Mouse (Mus musculus): ENCODE results near the gene Fabp1. TPM values are rescaled to one million over a fixed set of nuclear protein-coding genes. Genes with fewer than 3 reads are reported as not detected.

Fabp1 gene
- polyA plus RNA-seq, 1 experiment from 2014 or later: not detected

GRCm38 (mm10) chr6:71224184-71224943, 24.7 kb downstream of the Fabp1 start:
- H3K9ac ChIP-seq (replicated peaks; ENCODE audit: low read length): no peak overlapping the region

GRCm38 (mm10) chr6:71226544-71226943, 26.9 kb downstream of the Fabp1 start:
- ATAC-seq (replicated peaks; ENCODE audit: insufficient number of reproducible peaks, low FRiP score, low TSS enrichment, low read depth): no peak
- 34% methylated on average over 6 of the region's 6 CpGs for WGBS
- no peak overlapping the region for H3K27ac ChIP-seq (replicated peaks; ENCODE audit: low read depth, low read length)

More at GRCm38 (mm10) chr6:71224184-71224943, 24.7 kb downstream of the Fabp1 start:
- H3K9me3 ChIP-seq (replicated peaks; ENCODE audit: control insufficient read depth, low read length): no peaks in the 10 kb centered on the region
- DNase-seq (ENCODE audit: low spot score): no peak
- no peak for ATAC-seq (replicated peaks; ENCODE audit: insufficient number of reproducible peaks, low FRiP score, low TSS enrichment, low read depth)
- no peak overlapping the region for H3K4me2 ChIP-seq (ENCODE audit: low read depth, low read length)
- peaks cover 3% of the 10 kb centered on the region; the same call in 1 of the 2 replicates for H3K4me1 ChIP-seq (ENCODE audit: control insufficient read depth, insufficient read depth, low read length)
- WGBS: 65% methylated on average over 3 of the region's 3 CpGs
- no peak overlapping the region for H3K27ac ChIP-seq (replicated peaks; ENCODE audit: low read depth, low read length)
- H3K4me3 ChIP-seq (ENCODE audit: low read depth, low read length): no peak overlapping the region
- no peaks in the 10 kb centered on the region for H3K36me3 ChIP-seq (replicated peaks; ENCODE audit: control insufficient read depth, insufficient read depth, low read depth, low read length)
- no peaks in the 10 kb centered on the region for H3K27me3 ChIP-seq (ENCODE audit: control insufficient read depth, insufficient read depth, low read length)

GRCm38 (mm10) chr6:71227157-71227770, 27.6 kb downstream of the Fabp1 start:
- H3K4me1 ChIP-seq (ENCODE audit: control insufficient read depth, insufficient read depth, low read length): peaks cover 3% of the 10 kb centered on the region; the same call in 1 of the 2 replicates
- H3K36me3 ChIP-seq (replicated peaks; ENCODE audit: control insufficient read depth, insufficient read depth, low read depth, low read length): no peaks in the 10 kb centered on the region
- no peaks in the 10 kb centered on the region for H3K9me3 ChIP-seq (replicated peaks; ENCODE audit: control insufficient read depth, low read length)
- H3K27ac ChIP-seq (replicated peaks; ENCODE audit: low read depth, low read length): no peak overlapping the region
- ATAC-seq (replicated peaks; ENCODE audit: insufficient number of reproducible peaks, low FRiP score, low TSS enrichment, low read depth): no peak
- H3K4me2 ChIP-seq (ENCODE audit: low read depth, low read length): no peak overlapping the region
- 12% methylated on average over 7 of the region's 7 CpGs for WGBS
- no peak overlapping the region for H3K9ac ChIP-seq (replicated peaks; ENCODE audit: low read length)
- peak; percentile 35 for DNase-seq (ENCODE audit: low spot score)
- H3K27me3 ChIP-seq (ENCODE audit: control insufficient read depth, insufficient read depth, low read length): no peaks in the 10 kb centered on the region
- H3K4me3 ChIP-seq (ENCODE audit: low read depth, low read length): no peak overlapping the region

More at GRCm38 (mm10) chr6:71226544-71226943, 26.9 kb downstream of the Fabp1 start:
- Histone ChIP-seq H3K4me2 (ENCODE audit: low read depth, low read length) (no peak overlapping the region), H3K4me1 (ENCODE audit: control insufficient read depth, insufficient read depth, low read length) (peaks cover 3% of the 10 kb centered on the region; the same call in 1 of the 2 replicates), H3K36me3 (replicated peaks; ENCODE audit: control insufficient read depth, insufficient read depth, low read depth, low read length) (no peaks in the 10 kb centered on the region), H3K27me3 (ENCODE audit: control insufficient read depth, insufficient read depth, low read length) (no peaks in the 10 kb centered on the region), H3K4me3 (ENCODE audit: low read depth, low read length) (no peak overlapping the region), H3K9me3 (replicated peaks; ENCODE audit: control insufficient read depth, low read length) (no peaks in the 10 kb centered on the region), H3K9ac (replicated peaks; ENCODE audit: low read length) (no peak overlapping the region)
- no peak for DNase-seq (ENCODE audit: low spot score)

- Histone ChIP-seq H3K4me2 (ENCODE audit: low read depth, low read length) (no peak overlapping the region), H3K27ac (replicated peaks; ENCODE audit: low read depth, low read length) (no peak overlapping the region), H3K9me3 (replicated peaks; ENCODE audit: control insufficient read depth, low read length) (no peaks in the 10 kb centered on the region), H3K4me1 (ENCODE audit: control insufficient read depth, insufficient read depth, low read length) (no peaks in the 10 kb centered on the region), H3K27me3 (ENCODE audit: control insufficient read depth, insufficient read depth, low read length) (no peaks in the 10 kb centered on the region), H3K9ac (replicated peaks; ENCODE audit: low read length) (no peak overlapping the region), H3K4me3 (ENCODE audit: low read depth, low read length) (no peak overlapping the region), H3K36me3 (replicated peaks; ENCODE audit: control insufficient read depth, insufficient read depth, low read depth, low read length) (no peaks in the 10 kb centered on the region)
- 81% methylated on average over 13 of the region's 13 CpGs for WGBS
- ATAC-seq (replicated peaks; ENCODE audit: insufficient number of reproducible peaks, low FRiP score, low TSS enrichment, low read depth) (no peak), DNase-seq (ENCODE audit: low spot score) (no peak)
These were observed 35.5 kb downstream of the Fabp1 start for GRCm38 (mm10) chr6:71235121-71235520.

- Histone ChIP-seq H3K4me3 (ENCODE audit: low read depth, low read length) (no peak overlapping the region), H3K27ac (replicated peaks; ENCODE audit: low read depth, low read length) (no peak overlapping the region), H3K4me2 (ENCODE audit: low read depth, low read length) (no peak overlapping the region), H3K9me3 (replicated peaks; ENCODE audit: control insufficient read depth, low read length) (no peaks in the 10 kb centered on the region), H3K4me1 (ENCODE audit: control insufficient read depth, insufficient read depth, low read length) (no peaks in the 10 kb centered on the region), H3K36me3 (replicated peaks; ENCODE audit: control insufficient read depth, insufficient read depth, low read depth, low read length) (no peaks in the 10 kb centered on the region), H3K27me3 (ENCODE audit: control insufficient read depth, insufficient read depth, low read length) (no peaks in the 10 kb centered on the region), H3K9ac (replicated peaks; ENCODE audit: low read length) (no peak overlapping the region)
- DNase-seq (ENCODE audit: low spot score): no peak
- WGBS: 66% methylated on average over 3 of the region's 3 CpGs
- ATAC-seq (replicated peaks; ENCODE audit: insufficient number of reproducible peaks, low FRiP score, low TSS enrichment, low read depth): 0 out of 2 replicates have a peak, but pooled peaks have one; percentile 23
These were observed 36.3 kb downstream of the Fabp1 start for GRCm38 (mm10) chr6:71235944-71236343.

GRCm38 (mm10) chr6:71236506-71236905, 36.9 kb downstream of the Fabp1 start:
- no peak for DNase-seq (ENCODE audit: low spot score)
- no peaks in the 10 kb centered on the region for H3K4me1 ChIP-seq (ENCODE audit: control insufficient read depth, insufficient read depth, low read length)
- H3K4me2 ChIP-seq (ENCODE audit: low read depth, low read length): no peak overlapping the region
- H3K36me3 ChIP-seq (replicated peaks; ENCODE audit: control insufficient read depth, insufficient read depth, low read depth, low read length): no peaks in the 10 kb centered on the region
- no peak overlapping the region for H3K27ac ChIP-seq (replicated peaks; ENCODE audit: low read depth, low read length)
- no peaks in the 10 kb centered on the region for H3K9me3 ChIP-seq (replicated peaks; ENCODE audit: control insufficient read depth, low read length)
- no peak overlapping the region for H3K4me3 ChIP-seq (ENCODE audit: low read depth, low read length)
- ATAC-seq (replicated peaks; ENCODE audit: insufficient number of reproducible peaks, low FRiP score, low TSS enrichment, low read depth): no peak
- WGBS: 81% methylated on average over 6 of the region's 6 CpGs
- no peaks in the 10 kb centered on the region for H3K27me3 ChIP-seq (ENCODE audit: control insufficient read depth, insufficient read depth, low read length)
- no peak overlapping the region for H3K9ac ChIP-seq (replicated peaks; ENCODE audit: low read length)

- WGBS: 86% methylated on average over 6 of the region's 6 CpGs
- H3K9ac ChIP-seq (replicated peaks; ENCODE audit: low read length): no peak overlapping the region
- H3K4me2 ChIP-seq (ENCODE audit: low read depth, low read length): no peak overlapping the region
- ATAC-seq (replicated peaks; ENCODE audit: insufficient number of reproducible peaks, low FRiP score, low TSS enrichment, low read depth): no peak
- H3K4me1 ChIP-seq (ENCODE audit: control insufficient read depth, insufficient read depth, low read length): no peaks in the 10 kb centered on the region
- H3K27ac ChIP-seq (replicated peaks; ENCODE audit: low read depth, low read length): no peak overlapping the region
- H3K27me3 ChIP-seq (ENCODE audit: control insufficient read depth, insufficient read depth, low read length): no peaks in the 10 kb centered on the region
- no peaks in the 10 kb centered on the region for H3K9me3 ChIP-seq (replicated peaks; ENCODE audit: control insufficient read depth, low read length)
- no peaks in the 10 kb centered on the region for H3K36me3 ChIP-seq (replicated peaks; ENCODE audit: control insufficient read depth, insufficient read depth, low read depth, low read length)
- DNase-seq (ENCODE audit: low spot score): no peak
- H3K4me3 ChIP-seq (ENCODE audit: low read depth, low read length): no peak overlapping the region
These were observed 37.4 kb downstream of the Fabp1 start for GRCm38 (mm10) chr6:71237031-71237431.

GRCm38 (mm10) chr6:71239069-71239750, 39.6 kb downstream of the Fabp1 start:
- no peaks in the 10 kb centered on the region for H3K36me3 ChIP-seq (replicated peaks; ENCODE audit: control insufficient read depth, insufficient read depth, low read depth, low read length)
- H3K4me1 ChIP-seq (ENCODE audit: control insufficient read depth, insufficient read depth, low read length): no peaks in the 10 kb centered on the region
- WGBS: 92% methylated on average over 26 of the region's 26 CpGs
- no peaks in the 10 kb centered on the region for H3K9me3 ChIP-seq (replicated peaks; ENCODE audit: control insufficient read depth, low read length)
- H3K27me3 ChIP-seq (ENCODE audit: control insufficient read depth, insufficient read depth, low read length): no peaks in the 10 kb centered on the region
- no peak for ATAC-seq (replicated peaks; ENCODE audit: insufficient number of reproducible peaks, low FRiP score, low TSS enrichment, low read depth)
- H3K9ac ChIP-seq (replicated peaks; ENCODE audit: low read length): no peak overlapping the region
- H3K27ac ChIP-seq (replicated peaks; ENCODE audit: low read depth, low read length): no peak overlapping the region
- H3K4me3 ChIP-seq (ENCODE audit: low read depth, low read length): no peak overlapping the region
- DNase-seq (ENCODE audit: low spot score): no peak
- no peak overlapping the region for H3K4me2 ChIP-seq (ENCODE audit: low read depth, low read length)

All from embryonic facial prominence, embryonic 11.5 days (tissue).